Mouse (Mus musculus): ENCODE measurements around the gene Myod1.

DNA sequence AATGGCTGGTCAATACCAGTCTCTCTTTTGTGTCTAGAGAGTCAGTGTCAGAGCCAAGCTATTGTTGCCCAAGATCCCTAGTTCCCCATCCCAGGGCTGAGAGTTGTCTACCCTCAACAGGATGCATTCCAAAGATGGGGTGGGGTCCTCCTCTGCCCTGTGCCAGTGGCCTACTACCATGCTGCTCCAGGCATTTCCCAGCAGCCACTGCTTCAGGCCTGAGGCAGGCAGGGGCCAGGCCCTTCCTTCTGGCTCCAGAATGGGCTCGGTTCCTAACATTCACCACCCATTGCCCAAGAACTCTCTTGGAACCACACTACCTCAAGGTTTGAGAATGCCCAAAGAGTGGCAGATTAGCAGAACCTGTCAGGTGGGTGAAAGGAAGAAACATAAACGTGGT, 23.5 kb upstream of the Myod1 start:
- TF ChIP-seq CTCF (IDR thresholded peaks at IDR 0.05; ENCODE audit: control insufficient read depth, insufficient read depth, insufficient replicate concordance, low read depth, low read length): no peak
- no peak for TF ChIP-seq POLR2A (IDR thresholded peaks at IDR 0.05; ENCODE audit: control insufficient read depth, low read depth, low read length)
